Mouse (Mus musculus): ENCODE data around the gene Gm11555. TPM values are rescaled to one million over a fixed set of nuclear protein-coding genes. Genes with fewer than 3 reads are reported as not detected.

Gene Gm11555
- total RNA-seq, 1 experiment from 2014 or later = not detected

Other genes with a start within 250 kb of the Gm11555 start
- not detected in 2 replicates for gene Krt12, start 228.0 kb downstream of the Gm11555 start, total RNA-seq (2021)
- 0.30 and 0.96 TPM in 2 replicates for gene Krt20, start 212.1 kb downstream of the Gm11555 start, total RNA-seq (2021)
- gene Krt23, start 157.1 kb downstream of the Gm11555 start, total RNA-seq (2021) = 0.30 and 6.4 TPM in 2 replicates
- gene Krt39, start 128.9 kb downstream of the Gm11555 start, total RNA-seq (2021) = not detected in 2 replicates
- gene Krt40, start 107.1 kb downstream of the Gm11555 start, total RNA-seq (2021) = not detected in 2 replicates
- not detected in 2 replicates for gene Krtap3-3, start 99.4 kb downstream of the Gm11555 start, total RNA-seq (2021)
- not detected in 2 replicates for gene Krtap3-2, start 93.4 kb downstream of the Gm11555 start, total RNA-seq (2021)
- not detected in 2 replicates for gene Gm11939, start 90.8 kb downstream of the Gm11555 start, total RNA-seq (2021)
- not detected in 2 replicates for gene Krtap3-1, start 83.6 kb downstream of the Gm11555 start, total RNA-seq (2021)
- gene Krtap1-5, start 69.2 kb downstream of the Gm11555 start, total RNA-seq (2021) = not detected in 2 replicates
- gene Krtap1-4, start 66.6 kb downstream of the Gm11555 start, total RNA-seq (2021) = not detected in 2 replicates
- gene Krtap1-3, start 58.9 kb downstream of the Gm11555 start, total RNA-seq (2021) = not detected in 2 replicates
- not detected in 2 replicates for gene Krtap9-3, start 52.1 kb downstream of the Gm11555 start, total RNA-seq (2021)
- gene Gm11938, start 46.9 kb downstream of the Gm11555 start, total RNA-seq (2021) = not detected in 2 replicates
- not detected in 2 replicates for gene Gm11937, start 40.0 kb downstream of the Gm11555 start, total RNA-seq (2021)
- gene Krtap2-4, start 35.4 kb downstream of the Gm11555 start, total RNA-seq (2021) = not detected in 2 replicates
- gene Gm11562, start 29.8 kb downstream of the Gm11555 start, total RNA-seq (2021) = not detected in 2 replicates
- gene Krtap4-1, start 22.0 kb downstream of the Gm11555 start, total RNA-seq (2021) = not detected in 2 replicates
- not detected in 2 replicates for gene Krtap4-2, start 15.2 kb downstream of the Gm11555 start, total RNA-seq (2021)
- not detected in 2 replicates for gene Krtap4-7, start 6.1 kb downstream of the Gm11555 start, total RNA-seq (2021)
- gene Gm11563, start 8.7 kb upstream of the Gm11555 start, total RNA-seq (2021) = not detected in 2 replicates
- not detected in 2 replicates for gene Krtap4-6, start 15.7 kb upstream of the Gm11555 start, total RNA-seq (2021)
- gene Gm14190, start 40.5 kb upstream of the Gm11555 start, total RNA-seq (2021) = not detected in 2 replicates
- gene Gm14180, start 84.1 kb upstream of the Gm11555 start, total RNA-seq (2021) = not detected in 2 replicates
- gene Gm11595, start 122.7 kb upstream of the Gm11555 start, total RNA-seq (2021) = not detected in 2 replicates
- not detected in 2 replicates for gene Krtap4-8, start 130.5 kb upstream of the Gm11555 start, total RNA-seq (2021)
- gene Krtap4-9, start 135.0 kb upstream of the Gm11555 start, total RNA-seq (2021) = not detected in 2 replicates
- gene Gm11596, start 143.2 kb upstream of the Gm11555 start, total RNA-seq (2021) = not detected in 2 replicates
- gene Gm11569, start 148.7 kb upstream of the Gm11555 start, total RNA-seq (2021) = not detected in 2 replicates
- gene Gm11554, start 154.2 kb upstream of the Gm11555 start, total RNA-seq (2021) = not detected in 2 replicates
- not detected in 2 replicates for gene Krtap4-13, start 159.7 kb upstream of the Gm11555 start, total RNA-seq (2021)
- not detected in 2 replicates for gene Gm11564, start 165.4 kb upstream of the Gm11555 start, total RNA-seq (2021)
- gene 2300003K06Rik, start 187.8 kb upstream of the Gm11555 start, total RNA-seq (2021) = not detected in 2 replicates
- gene Krtap4-16, start 201.4 kb upstream of the Gm11555 start, total RNA-seq (2021) = not detected in 2 replicates
- not detected in 2 replicates for gene Gm11568, start 207.7 kb upstream of the Gm11555 start, total RNA-seq (2021)
- not detected in 2 replicates for gene Gm11559, start 214.2 kb upstream of the Gm11555 start, total RNA-seq (2021)
- not detected in 2 replicates for gene Krtap9-1, start 223.2 kb upstream of the Gm11555 start, total RNA-seq (2021)
- gene Gm11567, start 229.0 kb upstream of the Gm11555 start, total RNA-seq (2021) = not detected in 2 replicates